Mouse (Mus musculus): ENCODE data around the gene Hspa1b. TPM values are rescaled to one million over a fixed set of nuclear protein-coding genes. Genes with fewer than 3 reads are reported as not detected.

Gene Hspa1b
- polyA plus RNA-seq, 1 experiment: 12.5 TPM

- H3K27ac ChIP-seq (ENCODE audit: insufficient read depth, low read length): peak overlapping the region; percentile 79
- H3K4me1 ChIP-seq (ENCODE audit: control insufficient read depth, insufficient read depth, insufficient read length): peaks cover 5% of the 10 kb centered on the region; the same call in 1 of the 2 replicates
- TF ChIP-seq POLR2A (IDR thresholded peaks at IDR 0.05; ENCODE audit: low read depth, low read length) (no peak), CTCF (IDR thresholded peaks at IDR 0.05; ENCODE audit: extremely low read depth, insufficient read depth, insufficient read length, insufficient replicate concordance) (no peak)
- H3K36me3 ChIP-seq (ENCODE audit: control insufficient read depth, insufficient read depth, low read length): peaks cover 14% of the 10 kb centered on the region
- H3K4me3 ChIP-seq (ENCODE audit: extremely low read depth, insufficient read depth, insufficient read length): peak overlapping the region; percentile 82
- H3K27me3 ChIP-seq (ENCODE audit: control insufficient read depth, insufficient read depth, low read length): no peaks in the 10 kb centered on the region
- peak; percentile 49 to 68 for DNase-seq (ENCODE audit: low read depth in 1 of 2, low spot score in 2 of 2)
- 26% methylated on average over 8 of the region's 8 CpGs for WGBS
Measured at GRCm38 (mm10) chr17:34932287-34932686, 26.8 kb downstream of the Hspa1b start.

- peaks cover 5% of the 10 kb centered on the region; the same call in 1 of the 2 replicates for H3K4me1 ChIP-seq (ENCODE audit: control insufficient read depth, insufficient read depth, insufficient read length)
- peak overlapping the region; percentile 82 for H3K4me3 ChIP-seq (ENCODE audit: extremely low read depth, insufficient read depth, insufficient read length)
- no peaks in the 10 kb centered on the region for H3K27me3 ChIP-seq (ENCODE audit: control insufficient read depth, insufficient read depth, low read length)
- WGBS: 5% methylated on average over 14 of the region's 14 CpGs
- TF ChIP-seq CTCF (IDR thresholded peaks at IDR 0.05; ENCODE audit: extremely low read depth, insufficient read depth, insufficient read length, insufficient replicate concordance) (no peak), POLR2A (IDR thresholded peaks at IDR 0.05; ENCODE audit: low read depth, low read length) (no peak)
- peak overlapping the region; percentile 79 for H3K27ac ChIP-seq (ENCODE audit: insufficient read depth, low read length)
- peaks cover 13% of the 10 kb centered on the region for H3K36me3 ChIP-seq (ENCODE audit: control insufficient read depth, insufficient read depth, low read length)
- DNase-seq (ENCODE audit: low read depth in 1 of 2, low spot score in 2 of 2): peak in 1 of 2 experiments; percentile 42
Measured at GRCm38 (mm10) chr17:34931735-34932098, 27.3 kb downstream of the Hspa1b start.

- Histone ChIP-seq H3K4me3 (ENCODE audit: extremely low read depth, insufficient read depth, insufficient read length) (peak within 1 kb of the TSS; percentile 82), H3K4me1 (ENCODE audit: control insufficient read depth, insufficient read depth, insufficient read length) (peaks cover 5% of the 10 kb centered on the region; the same call in 1 of the 2 replicates), H3K27ac (ENCODE audit: insufficient read depth, low read length) (peak within 1 kb of the TSS; percentile 79), H3K36me3 (ENCODE audit: control insufficient read depth, insufficient read depth, low read length) (peaks cover 13% of the 10 kb centered on the region), H3K27me3 (ENCODE audit: control insufficient read depth, insufficient read depth, low read length) (no peaks in the 10 kb centered on the region)
- TF ChIP-seq CTCF (IDR thresholded peaks at IDR 0.05; ENCODE audit: extremely low read depth, insufficient read depth, insufficient read length, insufficient replicate concordance) (peak; percentile 52; the same call in 1 of the 2 replicates), POLR2A (IDR thresholded peaks at IDR 0.05; ENCODE audit: low read depth, low read length) (peak; percentile 35; the same call in 1 of the 2 replicates)
- peak; percentile 97 to 98 for DNase-seq (ENCODE audit: low read depth in 1 of 2, low spot score in 2 of 2)
- 1% methylated on average over 34 of the region's 38 CpGs for WGBS
Measured at GRCm38 (mm10) chr17:34931061-34931734, 27.8 kb downstream of the Hspa1b start, which contains the start of gene Neu1. Neu1 (plus strand) TSS chr17:34931253.

- no peaks in the 10 kb centered on the region for H3K27me3 ChIP-seq (ENCODE audit: control insufficient read depth, insufficient read depth, low read length)
- H3K4me3 ChIP-seq (ENCODE audit: extremely low read depth, insufficient read depth, insufficient read length): no peak overlapping the region
- H3K4me1 ChIP-seq (ENCODE audit: control insufficient read depth, insufficient read depth, insufficient read length): peaks cover 5% of the 10 kb centered on the region; the same call in 1 of the 2 replicates
- H3K27ac ChIP-seq (ENCODE audit: insufficient read depth, low read length): no peak overlapping the region
- TF ChIP-seq POLR2A (IDR thresholded peaks at IDR 0.05; ENCODE audit: low read depth, low read length) (no peak), CTCF (IDR thresholded peaks at IDR 0.05; ENCODE audit: extremely low read depth, insufficient read depth, insufficient read length, insufficient replicate concordance) (no peak)
- peaks cover 1% of the 10 kb centered on the region; the same call in 1 of the 2 replicates for H3K36me3 ChIP-seq (ENCODE audit: control insufficient read depth, insufficient read depth, low read length)
- WGBS: 85% methylated on average over 4 of the region's 4 CpGs
- no peak for DNase-seq (ENCODE audit: low read depth in 1 of 2, low spot score in 2 of 2)
Measured at GRCm38 (mm10) chr17:34928841-34929240, 30.2 kb downstream of the Hspa1b start.

GRCm38 (mm10) chr17:34927306-34928019 lies 31.6 kb downstream of the Hspa1b start:
- Histone ChIP-seq H3K36me3 (ENCODE audit: control insufficient read depth, insufficient read depth, low read length) (no peaks in the 10 kb centered on the region), H3K4me1 (ENCODE audit: control insufficient read depth, insufficient read depth, insufficient read length) (peaks cover 4% of the 10 kb centered on the region; the same call in 1 of the 2 replicates), H3K27ac (ENCODE audit: insufficient read depth, low read length) (no peak overlapping the region), H3K4me3 (ENCODE audit: extremely low read depth, insufficient read depth, insufficient read length) (no peak overlapping the region), H3K27me3 (ENCODE audit: control insufficient read depth, insufficient read depth, low read length) (no peaks in the 10 kb centered on the region)
- TF ChIP-seq CTCF (IDR thresholded peaks at IDR 0.05; ENCODE audit: extremely low read depth, insufficient read depth, insufficient read length, insufficient replicate concordance) (no peak), POLR2A (IDR thresholded peaks at IDR 0.05; ENCODE audit: low read depth, low read length) (no peak)
- no peak for DNase-seq (ENCODE audit: low read depth in 1 of 2, low spot score in 2 of 2)
- 91% methylated on average over 18 of the region's 18 CpGs for WGBS

GRCm38 (mm10) chr17:34924258-34924657 lies 34.8 kb downstream of the Hspa1b start:
- Histone ChIP-seq H3K27me3 (ENCODE audit: control insufficient read depth, insufficient read depth, low read length) (no peaks in the 10 kb centered on the region), H3K27ac (ENCODE audit: insufficient read depth, low read length) (no peak overlapping the region), H3K36me3 (ENCODE audit: control insufficient read depth, insufficient read depth, low read length) (no peaks in the 10 kb centered on the region), H3K4me1 (ENCODE audit: control insufficient read depth, insufficient read depth, insufficient read length) (no peaks in the 10 kb centered on the region), H3K4me3 (ENCODE audit: extremely low read depth, insufficient read depth, insufficient read length) (no peak overlapping the region)
- 47% methylated on average over 5 of the region's 5 CpGs for WGBS
- TF ChIP-seq CTCF (IDR thresholded peaks at IDR 0.05; ENCODE audit: extremely low read depth, insufficient read depth, insufficient read length, insufficient replicate concordance) (no peak), POLR2A (IDR thresholded peaks at IDR 0.05; ENCODE audit: low read depth, low read length) (no peak)
- DNase-seq (ENCODE audit: low read depth in 1 of 2, low spot score in 2 of 2): no peak
